Mouse (Mus musculus): ENCODE results near the gene Bicd1.
"Not testable (repeated sequence)": the region's sequence is repeated elsewhere in the genome, so short reads cannot be mapped to it uniquely, and the experiment has no call there.

Gene Bicd1

DNA sequence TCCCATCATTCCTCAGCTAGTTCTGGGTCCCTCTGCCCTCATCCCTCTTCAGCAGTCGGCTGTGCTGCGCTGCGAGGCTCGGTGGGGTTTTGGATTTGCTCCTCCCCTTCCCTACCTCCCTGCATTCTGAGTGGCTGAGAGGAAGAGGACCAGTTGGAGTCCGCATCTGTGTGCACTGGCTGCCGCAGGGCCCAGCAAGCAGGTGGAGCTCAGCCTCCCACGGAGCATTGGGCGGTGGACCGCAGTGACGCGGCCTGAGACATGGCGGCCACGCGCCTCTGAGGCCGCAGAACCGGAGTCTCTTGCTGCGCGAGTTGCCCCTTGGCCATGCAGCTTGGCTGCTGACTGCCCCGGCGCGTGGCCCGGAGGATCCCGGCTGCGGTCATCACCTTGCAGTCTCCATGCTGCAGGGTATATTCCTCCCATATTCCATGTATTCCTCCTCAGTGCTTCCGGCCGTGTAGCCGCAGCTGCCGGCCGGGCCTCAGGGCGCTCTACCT lies at the start of gene Bicd1:
TSS of gene Bicd1 (plus strand) at position 54 of the 500 bp plus-strand sequence.
- DNase-seq (ENCODE audit: low spot score in 2 of 2) = peak; percentile 91 to 94

DNA sequence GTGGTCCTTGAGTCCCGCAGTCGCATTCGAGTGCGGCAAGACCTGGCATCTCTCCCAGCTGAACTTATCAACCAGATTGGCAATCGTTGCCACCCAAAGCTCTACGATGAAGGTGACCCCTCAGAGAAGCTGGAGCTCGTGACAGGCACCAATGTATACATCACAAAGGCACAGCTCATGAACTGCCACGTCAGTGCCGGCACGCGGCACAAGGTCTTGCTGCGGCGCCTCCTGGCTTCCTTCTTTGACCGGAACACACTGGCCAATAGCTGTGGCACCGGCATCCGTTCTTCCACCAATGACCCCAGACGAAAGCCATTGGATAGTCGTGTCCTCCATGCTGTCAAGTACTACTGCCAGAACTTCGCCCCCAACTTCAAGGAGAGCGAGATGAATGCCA lies 46.2 kb upstream of the Bicd1 start:
- DNase-seq (ENCODE audit: low spot score in 2 of 2) = not testable (repeated sequence)

DNA sequence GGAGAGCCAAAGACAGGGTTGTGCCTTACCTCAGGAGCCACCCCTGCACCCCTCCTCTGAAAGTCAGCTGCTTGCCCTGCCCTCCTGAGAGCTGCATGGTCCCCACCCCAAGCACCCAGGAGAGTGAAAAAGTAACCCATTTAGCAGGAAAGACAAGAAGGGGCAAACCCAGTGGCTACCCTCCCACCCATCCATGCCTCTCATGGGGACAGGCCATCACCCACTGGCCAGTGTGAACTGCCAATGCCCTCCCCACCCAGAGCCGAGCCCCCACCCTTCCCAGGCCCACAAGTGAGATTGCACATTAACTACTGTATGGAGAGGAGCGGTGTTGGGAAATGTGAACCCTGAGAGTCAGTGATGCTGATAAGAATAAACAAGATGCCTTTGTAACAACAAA lies 42.7 kb upstream of the Bicd1 start:
- DNase-seq (ENCODE audit: low spot score in 2 of 2) = not testable (repeated sequence)

DNA sequence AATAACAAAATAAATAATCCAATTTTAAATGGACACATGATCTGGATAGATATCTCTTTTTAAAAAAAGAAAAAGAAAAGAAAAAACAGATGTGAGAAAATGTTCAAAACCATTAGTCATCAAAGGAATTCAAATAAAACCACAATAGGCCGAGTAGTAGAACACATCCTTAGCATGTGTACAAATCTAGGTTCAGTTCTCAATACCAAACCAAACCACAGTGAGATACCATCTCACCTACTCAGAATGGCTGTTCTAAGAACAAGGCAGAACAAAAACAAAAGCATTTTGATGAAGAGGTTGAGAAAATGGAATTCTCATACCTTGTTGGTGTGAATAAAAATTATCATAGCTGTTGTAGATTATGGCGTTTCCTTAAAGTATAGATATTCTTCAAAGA lies 42.3 kb upstream of the Bicd1 start:
- DNase-seq (ENCODE audit: low spot score in 2 of 2) = no peak

DNA sequence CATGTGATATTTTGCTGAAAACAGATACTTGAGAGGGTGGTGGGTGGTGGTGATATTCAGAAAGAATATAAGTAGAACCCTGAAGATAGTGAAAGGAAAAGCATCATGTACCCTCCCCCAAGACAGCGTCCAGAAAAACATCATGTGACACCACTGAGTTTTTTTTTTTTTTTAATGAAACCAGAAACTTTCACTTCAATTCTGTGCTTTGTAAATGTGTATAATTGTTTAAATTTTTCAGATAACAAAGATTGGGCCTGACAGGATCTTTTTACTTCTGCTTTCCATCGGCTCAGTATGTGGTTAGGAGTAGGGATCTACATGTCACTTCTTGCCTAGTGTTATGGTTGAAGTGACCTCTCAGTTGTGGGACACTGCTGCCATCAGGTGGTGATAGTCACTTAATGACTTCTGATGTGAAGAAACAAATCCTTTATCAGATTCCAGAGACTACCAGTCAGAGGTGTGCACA lies 33.7 kb upstream of the Bicd1 start:
- DNase-seq (ENCODE audit: low spot score in 2 of 2) = peak; percentile 15 to 52

GRCm38 (mm10) chr6:149383531-149383930 lies 25.2 kb upstream of the Bicd1 start:
- DNase-seq (ENCODE audit: low spot score in 2 of 2) = no peak

GRCm38 (mm10) chr6:149386389-149386788 lies 22.3 kb upstream of the Bicd1 start:
- DNase-seq (ENCODE audit: low spot score in 2 of 2) = no peak

- DNase-seq (ENCODE audit: low spot score in 2 of 2) = not testable (repeated sequence)
Observed at GRCm38 (mm10) chr6:149389626-149390025, 19.1 kb upstream of the Bicd1 start.

DNA sequence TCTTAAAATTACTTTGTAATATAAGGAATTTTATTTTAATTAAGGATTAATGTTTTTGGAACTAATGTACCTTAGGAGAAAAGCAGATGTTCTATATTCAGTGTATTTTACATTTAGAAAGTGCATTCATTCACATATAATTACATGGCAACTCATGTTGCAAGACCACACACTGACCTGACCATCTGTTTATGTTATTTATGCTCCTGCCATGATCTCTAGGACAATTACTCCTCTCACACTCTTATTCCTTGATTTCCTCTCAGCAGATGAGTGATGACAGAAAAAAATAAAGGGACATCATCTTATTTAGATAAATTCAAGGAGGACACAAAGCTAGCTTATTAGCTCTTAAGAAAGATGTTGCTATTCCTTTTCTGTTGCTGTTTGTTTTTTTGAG lies 9.3 kb upstream of the Bicd1 start:
- no peak for DNase-seq (ENCODE audit: low spot score in 2 of 2)

GRCm38 (mm10) chr6:149409341-149409740 lies 655 bp downstream of the Bicd1 start:
- peak; percentile 40 to 45 for DNase-seq (ENCODE audit: low spot score in 2 of 2)

- peak; percentile 10 to 26 for DNase-seq (ENCODE audit: low spot score in 2 of 2)
Observed at GRCm38 (mm10) chr6:149409845-149410244, 1.2 kb downstream of the Bicd1 start.

DNA sequence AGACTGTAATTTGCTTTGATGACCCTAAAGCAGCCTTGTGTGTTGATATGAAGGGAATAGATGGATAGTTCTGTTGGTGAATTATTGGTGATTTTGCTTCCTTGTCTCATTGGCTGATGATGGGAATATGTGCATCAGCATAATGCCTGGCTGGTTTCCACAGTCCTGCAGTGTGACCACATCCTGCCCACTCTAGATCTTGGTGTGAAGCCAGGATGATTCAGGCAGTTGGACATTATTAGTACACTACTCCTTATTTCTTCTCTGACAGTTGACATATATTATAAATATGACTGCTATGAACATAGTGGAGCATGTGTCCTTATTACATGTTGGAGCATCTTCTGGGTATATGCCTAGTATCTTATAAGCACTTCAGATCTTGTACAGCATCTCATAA lies 4.6 kb downstream of the Bicd1 start:
- no peak for DNase-seq (ENCODE audit: low spot score in 2 of 2)

- DNase-seq (ENCODE audit: low spot score in 2 of 2) = no peak
Observed at GRCm38 (mm10) chr6:149424748-149425147, 16.1 kb downstream of the Bicd1 start.

DNA sequence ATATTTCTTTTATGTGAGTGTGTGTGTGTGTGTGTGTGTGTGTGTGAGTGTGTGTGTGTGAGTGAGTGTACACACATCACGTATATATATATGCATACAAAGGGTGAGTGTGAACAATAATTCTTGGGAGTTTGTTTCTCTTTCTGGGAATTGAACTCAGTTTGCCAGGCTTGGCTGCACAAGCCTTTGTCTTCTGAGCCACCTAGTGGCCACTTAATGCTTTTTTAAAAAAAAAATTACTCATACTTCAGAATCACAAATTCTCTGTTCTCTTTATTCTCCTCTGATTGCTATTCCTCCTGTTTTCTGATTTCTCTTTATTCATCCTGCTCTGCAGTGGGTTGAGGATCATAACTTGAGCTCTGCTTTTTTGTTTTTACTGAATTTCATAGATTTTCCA lies 30.5 kb downstream of the Bicd1 start:
- DNase-seq (ENCODE audit: low spot score in 2 of 2) = no peak

DNA sequence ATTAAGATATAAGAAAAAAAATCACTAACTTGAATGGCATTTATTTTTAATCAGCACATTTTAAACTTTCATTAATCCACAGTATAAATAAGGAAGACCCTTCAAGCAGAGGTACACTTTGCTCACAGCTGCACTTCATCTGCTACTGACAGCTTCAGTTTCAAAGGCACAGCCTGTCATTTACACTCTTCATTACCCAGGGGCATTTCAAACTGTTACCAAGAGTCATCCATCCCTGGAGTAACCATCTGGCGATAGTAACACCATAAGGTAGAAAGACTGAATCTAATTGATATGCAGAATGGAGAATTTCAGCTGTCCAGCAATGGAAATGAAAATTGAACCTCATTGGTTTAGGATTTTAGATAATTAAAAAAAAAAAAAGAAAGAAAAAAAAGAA lies 34.2 kb downstream of the Bicd1 start:
- no peak for DNase-seq (ENCODE audit: low spot score in 2 of 2)

GRCm38 (mm10) chr6:149445854-149446253 lies 37.2 kb downstream of the Bicd1 start:
- DNase-seq (ENCODE audit: low spot score in 2 of 2) = peak in 1 of 2 experiments; percentile 9

DNA sequence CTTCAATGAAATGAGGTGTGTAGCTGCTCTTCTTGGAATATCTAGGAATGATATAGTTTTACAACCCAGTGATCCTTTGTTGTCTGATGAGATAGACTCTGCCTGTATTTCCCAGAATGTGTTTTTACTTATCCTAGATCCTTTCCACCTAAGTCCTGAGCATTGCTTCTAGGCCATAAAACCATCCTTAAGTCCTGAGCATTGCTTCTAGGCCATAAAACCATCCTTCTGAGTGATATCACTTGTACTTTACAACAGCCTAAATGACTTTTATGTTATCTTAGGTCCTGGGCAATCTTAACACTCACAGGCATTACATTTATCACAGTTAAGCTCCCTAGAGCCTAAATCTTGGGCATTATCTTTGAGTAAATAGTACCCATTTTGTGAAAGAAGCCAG lies 48.6 kb downstream of the Bicd1 start:
- no peak for DNase-seq (ENCODE audit: low spot score in 2 of 2)

DNA sequence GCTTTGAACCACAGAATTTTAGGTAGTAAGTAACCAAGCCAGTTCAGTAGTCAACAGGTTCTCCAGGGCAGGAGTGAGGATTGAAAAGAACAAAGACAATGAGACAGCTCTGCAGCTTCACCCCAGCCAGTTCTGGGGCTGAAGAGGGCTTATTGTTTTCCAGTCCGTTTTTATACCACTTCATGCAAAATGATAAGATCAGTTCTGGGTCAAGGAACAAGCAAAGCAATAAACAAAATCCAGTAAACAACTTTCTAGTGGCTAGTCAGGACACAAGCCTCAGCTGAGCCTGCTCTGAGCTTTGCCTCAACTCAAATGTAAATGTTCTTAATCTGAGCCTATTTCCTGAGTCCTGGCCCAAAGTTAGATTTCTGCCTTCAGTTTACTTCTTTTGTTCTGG lies 52.3 kb downstream of the Bicd1 start:
- no peak for DNase-seq (ENCODE audit: low spot score in 2 of 2)

DNA sequence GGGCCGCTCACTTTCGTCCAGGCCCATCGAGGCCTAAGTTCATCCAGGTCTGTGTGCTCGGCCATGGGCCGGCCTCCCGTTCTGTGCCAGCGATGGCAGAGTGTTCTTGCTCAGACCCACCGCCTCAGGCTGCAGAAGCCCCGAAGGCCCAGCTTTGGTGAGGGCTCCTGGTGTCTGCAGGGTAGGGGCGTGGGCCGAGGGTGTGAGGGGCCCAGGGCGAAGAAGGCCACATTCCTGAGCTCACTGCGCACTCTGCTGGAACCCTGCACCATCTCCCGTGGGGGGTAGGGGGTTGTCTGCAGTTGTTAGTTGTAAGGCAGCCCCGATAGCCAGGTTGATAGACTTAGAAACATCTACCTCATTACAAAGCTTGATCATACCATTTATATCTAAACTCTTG lies 62.8 kb downstream of the Bicd1 start:
- DNase-seq (ENCODE audit: low spot score in 2 of 2) = no peak

DNA sequence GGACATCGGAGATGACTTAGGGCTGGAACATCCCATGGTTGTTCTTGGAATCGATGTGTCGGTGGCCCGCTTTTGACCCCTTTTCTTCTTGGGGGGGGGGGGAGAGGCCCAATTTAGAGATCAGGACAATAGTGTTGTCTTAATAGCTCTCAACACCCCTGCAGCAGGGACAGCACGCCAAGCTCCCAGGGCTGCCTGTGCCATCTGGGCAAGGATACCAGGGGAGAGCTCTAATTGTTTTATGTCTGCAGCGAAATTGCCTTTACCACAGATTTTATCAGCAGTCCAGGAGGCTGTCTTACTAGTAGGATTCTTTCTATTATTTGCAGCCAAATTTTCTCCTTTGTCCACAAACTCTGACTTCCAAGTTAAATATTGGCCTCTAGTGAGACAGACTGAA lies 63.8 kb downstream of the Bicd1 start:
- not testable (repeated sequence) for DNase-seq (ENCODE audit: low spot score in 2 of 2)

GRCm38 (mm10) chr6:149481868-149482267 lies 73.2 kb downstream of the Bicd1 start:
- not testable (repeated sequence) for DNase-seq (ENCODE audit: low spot score in 2 of 2)

GRCm38 (mm10) chr6:149494662-149495061 lies 86.0 kb downstream of the Bicd1 start:
- no peak for DNase-seq (ENCODE audit: low spot score in 2 of 2)

GRCm38 (mm10) chr6:149495925-149496324 lies 87.2 kb downstream of the Bicd1 start:
- DNase-seq (ENCODE audit: low spot score in 2 of 2) = peak in 1 of 2 experiments; percentile 57

All from frontal cortex, postnatal 36 days (tissue).